Mouse (Mus musculus): ENCODE data around the gene Sh2d5. TPM values are rescaled to one million over a fixed set of nuclear protein-coding genes. Genes with fewer than 3 reads are reported as not detected.

Gene Sh2d5
- polyA plus RNA-seq, 2 experiments: 0.77 to 1.6 TPM

DNA sequence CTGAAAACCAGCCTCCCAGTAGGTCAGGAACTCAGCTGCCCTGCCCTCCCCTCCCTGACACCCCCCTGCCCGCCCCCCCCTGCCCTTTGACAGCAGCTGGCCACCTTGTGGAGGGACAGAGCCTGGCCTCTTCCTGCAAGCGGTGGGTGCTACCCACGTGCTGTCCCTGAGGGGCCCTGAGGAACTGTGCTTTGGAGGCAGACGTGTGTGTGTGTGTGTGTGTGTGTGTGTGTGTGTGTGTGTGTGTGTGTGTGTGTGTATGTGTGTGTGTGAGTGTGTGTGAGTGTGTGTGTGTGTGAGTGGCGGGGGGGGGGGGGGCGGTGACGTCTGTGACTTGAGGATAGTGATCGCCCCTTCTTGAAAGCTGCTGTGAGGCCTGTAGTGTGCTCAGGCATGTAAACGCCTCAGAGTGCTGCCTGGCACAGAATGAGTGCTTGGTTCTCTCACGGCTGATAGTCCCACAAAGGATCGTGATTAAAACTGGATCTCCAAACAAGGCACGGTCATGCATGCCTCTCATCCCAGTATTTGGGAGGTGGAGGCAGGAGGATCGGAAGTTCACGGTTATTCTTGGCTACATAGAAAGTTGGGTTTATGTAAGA lies 43.8 kb downstream of the Sh2d5 start:
- H3K4me3 ChIP-seq (replicated peaks; ENCODE audit: low read length): no peak overlapping the region
- no peaks in the 10 kb centered on the region for H3K9me3 ChIP-seq (ENCODE audit: control insufficient read depth, low read length)
- TF ChIP-seq POLR2A (IDR thresholded peaks at IDR 0.05; ENCODE audit: borderline replicate concordance, extremely low read depth, insufficient read depth, insufficient read length): no peak
- no peaks in the 10 kb centered on the region for H3K36me3 ChIP-seq (ENCODE audit: control insufficient read depth, insufficient read depth, low read length)
- no peak overlapping the region for H3K9ac ChIP-seq (ENCODE audit: low read depth, low read length, severe bottlenecking)
- no peak overlapping the region for H3K4me2 ChIP-seq (replicated peaks; ENCODE audit: low read depth, low read length, severe bottlenecking)
- DNase-seq (ENCODE audit: low spot score) (no peak), ATAC-seq (ENCODE audit: low FRiP score, low read depth) (no peak)
- no peak overlapping the region for H3K27ac ChIP-seq (replicated peaks; ENCODE audit: low read depth, low read length)
- H3K4me1 ChIP-seq (ENCODE audit: control insufficient read depth, insufficient read depth, low read length): no peaks in the 10 kb centered on the region
- no peaks in the 10 kb centered on the region for H3K27me3 ChIP-seq (ENCODE audit: control insufficient read depth, insufficient read depth, low read length)
- 88% methylated on average over 6 of the region's 14 CpGs for WGBS

DNA sequence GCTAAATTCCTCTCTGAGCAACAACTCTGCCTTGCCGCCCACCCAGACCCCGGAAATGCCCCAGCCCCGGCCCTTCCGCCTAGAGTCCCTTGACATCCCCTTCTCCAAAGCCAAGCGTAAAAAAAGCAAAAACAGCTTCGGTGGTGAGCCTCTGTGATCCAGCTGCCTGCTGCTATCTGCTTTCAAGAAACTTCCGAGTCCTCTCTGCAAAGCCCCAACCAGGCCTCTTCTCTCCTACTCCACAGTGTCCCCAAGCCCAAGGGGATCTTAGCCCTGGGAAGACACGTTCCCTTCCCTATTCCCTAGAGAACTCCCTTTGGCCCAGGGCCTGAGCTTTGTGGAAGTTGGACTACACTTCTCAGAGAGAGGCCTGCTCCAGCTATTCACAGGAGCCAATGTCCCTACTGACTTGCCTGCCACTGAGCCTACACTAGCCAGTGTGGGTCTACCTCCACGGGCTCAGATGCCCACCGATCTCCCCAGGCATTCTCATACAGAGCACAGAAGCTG lies 51.1 kb downstream of the Sh2d5 start:
- no peak for ATAC-seq (ENCODE audit: low FRiP score, low read depth)
- no peak overlapping the region for H3K4me2 ChIP-seq (replicated peaks; ENCODE audit: low read depth, low read length, severe bottlenecking)
- no peak for TF ChIP-seq POLR2A (IDR thresholded peaks at IDR 0.05; ENCODE audit: borderline replicate concordance, extremely low read depth, insufficient read depth, insufficient read length)
- H3K27ac ChIP-seq (replicated peaks; ENCODE audit: low read depth, low read length): no peak overlapping the region
- no peak overlapping the region for H3K9ac ChIP-seq (ENCODE audit: low read depth, low read length, severe bottlenecking)
- no peaks in the 10 kb centered on the region for H3K27me3 ChIP-seq (ENCODE audit: control insufficient read depth, insufficient read depth, low read length)
- DNase-seq (ENCODE audit: low spot score): no peak
- no peak overlapping the region for H3K4me3 ChIP-seq (replicated peaks; ENCODE audit: low read length)
- H3K36me3 ChIP-seq (ENCODE audit: control insufficient read depth, insufficient read depth, low read length): no peaks in the 10 kb centered on the region
- no peaks in the 10 kb centered on the region for H3K9me3 ChIP-seq (ENCODE audit: control insufficient read depth, low read length)
- WGBS: 85% methylated on average over 10 of the region's 10 CpGs
- peaks cover 16% of the 10 kb centered on the region for H3K4me1 ChIP-seq (ENCODE audit: control insufficient read depth, insufficient read depth, low read length)

DNA sequence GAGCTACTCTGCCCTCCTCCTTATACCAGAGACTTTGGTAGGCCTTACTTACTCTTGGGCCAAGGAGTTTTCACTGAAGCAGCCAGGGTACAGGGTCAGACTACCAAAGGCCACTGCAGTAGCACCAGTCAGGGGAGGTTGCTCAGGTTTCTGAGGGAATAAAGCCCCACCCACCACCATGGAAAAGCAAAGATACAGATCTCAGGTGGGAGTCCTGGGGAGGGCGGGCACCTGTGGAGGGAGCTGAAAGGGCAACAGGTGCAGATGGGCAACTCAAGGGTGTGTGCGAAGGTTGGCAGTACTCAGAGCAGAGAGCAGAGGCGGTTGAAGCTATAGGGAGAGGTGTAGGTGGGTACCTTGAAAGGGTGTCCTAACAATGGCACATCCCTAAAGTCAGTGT lies 52.8 kb downstream of the Sh2d5 start:
- H3K4me3 ChIP-seq (replicated peaks; ENCODE audit: low read length): no peak overlapping the region

DNA sequence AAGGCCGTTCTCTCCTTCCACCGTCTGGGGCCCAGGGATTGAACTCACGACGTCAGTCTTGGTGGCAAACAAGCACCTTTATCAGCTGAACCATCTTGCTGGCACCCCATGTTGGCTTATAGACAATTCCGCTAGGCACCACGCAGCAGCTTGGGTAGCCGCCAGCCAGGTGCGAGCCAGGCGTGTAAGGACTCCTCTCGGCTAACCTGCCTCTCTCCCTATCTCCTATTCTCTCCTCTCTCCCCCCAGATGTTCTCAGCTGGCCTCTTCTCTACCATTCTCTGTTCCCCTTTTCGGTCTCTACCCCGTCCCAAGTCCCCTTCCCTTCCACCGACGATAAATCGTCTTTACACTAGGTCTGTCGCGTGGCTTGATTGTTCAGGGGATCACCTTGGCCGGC lies 53.5 kb downstream of the Sh2d5 start:
- H3K36me3 ChIP-seq (ENCODE audit: control insufficient read depth, insufficient read depth, low read length): peaks cover 13% of the 10 kb centered on the region; the same call in 1 of the 2 replicates
- no peak for TF ChIP-seq POLR2A (IDR thresholded peaks at IDR 0.05; ENCODE audit: borderline replicate concordance, extremely low read depth, insufficient read depth, insufficient read length)
- no peak for ATAC-seq (ENCODE audit: low FRiP score, low read depth)
- no peaks in the 10 kb centered on the region for H3K27me3 ChIP-seq (ENCODE audit: control insufficient read depth, insufficient read depth, low read length)
- peaks cover 16% of the 10 kb centered on the region for H3K4me1 ChIP-seq (ENCODE audit: control insufficient read depth, insufficient read depth, low read length)
- no peak for DNase-seq (ENCODE audit: low spot score)
- H3K27ac ChIP-seq (replicated peaks; ENCODE audit: low read depth, low read length): 0 out of 2 replicates have a peak overlapping the region, but pooled peaks have one; percentile 61
- H3K4me3 ChIP-seq (replicated peaks; ENCODE audit: low read length): peak overlapping the region; percentile 77
- H3K9ac ChIP-seq (ENCODE audit: low read depth, low read length, severe bottlenecking): peak overlapping the region; percentile 67
- peak overlapping the region; percentile 85 for H3K4me2 ChIP-seq (replicated peaks; ENCODE audit: low read depth, low read length, severe bottlenecking)
- WGBS: 15% methylated on average over 18 of the region's 18 CpGs
- no peaks in the 10 kb centered on the region for H3K9me3 ChIP-seq (ENCODE audit: control insufficient read depth, low read length)

More for the DNA sequence above, 52.8 kb downstream of the Sh2d5 start:
- 90% methylated on average over 3 of the region's 3 CpGs for WGBS
- ATAC-seq (ENCODE audit: low FRiP score, low read depth): no peak
- no peak for TF ChIP-seq POLR2A (IDR thresholded peaks at IDR 0.05; ENCODE audit: borderline replicate concordance, extremely low read depth, insufficient read depth, insufficient read length)
- H3K27me3 ChIP-seq (ENCODE audit: control insufficient read depth, insufficient read depth, low read length): no peaks in the 10 kb centered on the region
- no peaks in the 10 kb centered on the region for H3K9me3 ChIP-seq (ENCODE audit: control insufficient read depth, low read length)
- H3K36me3 ChIP-seq (ENCODE audit: control insufficient read depth, insufficient read depth, low read length): peaks cover 11% of the 10 kb centered on the region; the same call in 1 of the 2 replicates
- H3K9ac ChIP-seq (ENCODE audit: low read depth, low read length, severe bottlenecking): no peak overlapping the region
- H3K4me1 ChIP-seq (ENCODE audit: control insufficient read depth, insufficient read depth, low read length): peaks cover 16% of the 10 kb centered on the region
- no peak for DNase-seq (ENCODE audit: low spot score)
- H3K27ac ChIP-seq (replicated peaks; ENCODE audit: low read depth, low read length): no peak overlapping the region
- no peak overlapping the region for H3K4me2 ChIP-seq (replicated peaks; ENCODE audit: low read depth, low read length, severe bottlenecking)

DNA sequence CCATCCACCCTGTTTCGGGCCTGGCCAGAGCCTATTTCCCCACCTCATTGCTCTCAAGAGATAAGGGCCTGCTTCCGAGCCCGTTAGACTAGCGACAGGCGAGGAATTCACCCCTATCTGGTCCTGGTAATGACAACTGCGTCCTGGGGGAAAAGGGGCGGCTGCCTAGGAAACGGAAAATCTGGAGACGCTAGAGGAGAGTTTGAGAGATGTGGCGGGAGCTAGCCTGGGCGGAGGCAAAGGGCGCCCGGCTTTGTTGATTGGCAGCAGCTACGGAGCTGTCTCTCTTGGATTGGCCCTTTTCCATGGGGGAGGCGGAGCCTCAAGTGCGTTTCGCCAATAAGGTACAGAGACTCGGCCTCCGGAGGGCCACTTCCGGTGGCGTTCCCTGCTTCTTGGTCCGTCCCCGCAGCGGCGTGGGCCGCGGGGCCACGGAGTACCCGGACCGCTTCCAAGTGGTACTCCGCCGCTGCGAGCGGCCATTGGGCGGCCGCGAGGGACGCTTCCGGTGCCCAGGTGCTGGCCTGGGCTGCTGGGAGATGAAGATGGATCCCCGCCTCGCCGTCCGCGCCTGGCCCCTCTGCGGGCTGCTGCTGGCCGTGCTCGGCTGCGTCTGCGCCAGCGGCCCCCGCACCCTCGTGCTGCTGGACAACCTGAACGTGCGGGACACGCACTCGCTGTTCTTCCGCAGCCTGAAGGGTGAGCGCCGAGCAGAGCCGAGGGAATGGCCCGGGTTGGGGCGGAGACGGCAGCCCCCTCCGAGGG lies 54.3 kb downstream of the Sh2d5 start, which contains the start of gene Ddost:
TSS of gene Ddost (plus strand) at position 391 of the 765 bp plus-strand sequence.
- under 1% methylated on average over 62 of the region's 64 CpGs for WGBS
- peak within 1 kb of the TSS; percentile 85 for H3K4me2 ChIP-seq (replicated peaks; ENCODE audit: low read depth, low read length, severe bottlenecking)
- no peaks in the 10 kb centered on the region for H3K9me3 ChIP-seq (ENCODE audit: control insufficient read depth, low read length)
- peak within 1 kb of the TSS; percentile 77 for H3K4me3 ChIP-seq (replicated peaks; ENCODE audit: low read length)
- ATAC-seq (ENCODE audit: low FRiP score, low read depth) (peak; percentile 98), DNase-seq (ENCODE audit: low spot score) (peak; percentile 99)
- no peaks in the 10 kb centered on the region for H3K27me3 ChIP-seq (ENCODE audit: control insufficient read depth, insufficient read depth, low read length)
- peaks cover 18% of the 10 kb centered on the region for H3K36me3 ChIP-seq (ENCODE audit: control insufficient read depth, insufficient read depth, low read length)
- TF ChIP-seq POLR2A (IDR thresholded peaks at IDR 0.05; ENCODE audit: borderline replicate concordance, extremely low read depth, insufficient read depth, insufficient read length): no peak; the same call in 1 of the 2 replicates
- H3K9ac ChIP-seq (ENCODE audit: low read depth, low read length, severe bottlenecking): peak within 1 kb of the TSS; percentile 81
- peak within 1 kb of the TSS; percentile 61 for H3K27ac ChIP-seq (replicated peaks; ENCODE audit: low read depth, low read length)
- peaks cover 16% of the 10 kb centered on the region for H3K4me1 ChIP-seq (ENCODE audit: control insufficient read depth, insufficient read depth, low read length)
